Mouse (Mus musculus): ENCODE measurements around the gene Jmjd4.

GRCm38 (mm10) chr11:59400876-59401275, 49.0 kb upstream of the Jmjd4 start:
- TF ChIP-seq CTCF (IDR thresholded peaks at IDR 0.05; ENCODE audit: insufficient read depth, low read depth, low read length): no peak
- no peak for TF ChIP-seq POLR2A (IDR thresholded peaks at IDR 0.05; ENCODE audit: insufficient read depth, low read depth, low read length)

All from olfactory bulb, adult 2 months (tissue).